Mouse (Mus musculus) urinary bladder, adult 2 months (tissue): ENCODE data around the gene Krtap10-10. TPM values are rescaled to one million over a fixed set of nuclear protein-coding genes. Genes with fewer than 3 reads are reported as not detected.

Source experiments
- DNase-seq: peaks from one replicate; pipeline ENCODE4 v3.0.0; 2022; ENCODE audit warnings: low spot score
- polyA plus RNA-seq: library from polyadenylated mRNA; depleted of rRNA; stranded (reverse); fragments of >200 nt; gene quantifications from 2 replicates; pipeline ENCODE4 v1.2.3, GENCODE M21; 2012; rRNA removed

The Krtap10-10 gene
- polyA plus RNA-seq, 1 experiment = not detected

DNA sequence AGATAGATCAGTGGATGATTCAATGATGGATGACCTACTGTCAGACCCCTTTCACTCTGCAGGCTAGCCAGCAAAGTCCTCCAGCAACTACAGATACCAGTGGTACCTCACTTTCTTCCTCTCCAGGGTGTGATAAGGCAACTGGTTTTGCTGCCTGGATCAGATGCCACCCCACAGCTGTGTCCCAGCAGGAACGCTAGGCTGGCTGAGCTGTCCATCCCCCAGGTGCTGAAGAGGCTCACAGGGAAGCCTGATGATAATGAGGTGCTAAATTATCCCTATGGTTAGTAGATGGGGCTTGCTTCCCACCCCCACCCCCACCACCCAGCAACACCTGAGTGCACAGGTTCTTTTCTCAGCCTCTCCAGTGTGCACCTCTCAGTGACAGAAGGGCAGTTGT, 31.8 kb downstream of the Krtap10-10 start:
- DNase-seq = no peak

DNA sequence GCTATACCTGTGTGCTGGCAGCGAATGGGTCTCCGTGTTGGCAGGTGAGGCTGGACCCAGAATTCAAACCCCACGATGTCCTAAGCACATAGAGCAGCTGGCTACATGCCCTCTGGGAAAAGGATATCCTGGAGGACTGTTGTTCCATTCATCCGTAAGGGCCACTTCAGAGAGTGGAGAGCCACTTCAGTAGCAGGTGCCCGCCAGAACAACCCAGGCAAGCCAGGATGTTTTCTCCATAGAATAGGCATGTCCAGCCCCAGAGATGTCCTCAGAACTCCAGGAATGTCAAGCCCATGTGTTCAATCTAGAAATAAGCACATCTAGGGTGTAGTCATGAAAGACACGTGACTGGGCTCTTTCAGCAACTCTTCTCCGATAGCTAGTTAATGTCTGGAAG, 33.9 kb downstream of the Krtap10-10 start:
- DNase-seq = no peak

DNA sequence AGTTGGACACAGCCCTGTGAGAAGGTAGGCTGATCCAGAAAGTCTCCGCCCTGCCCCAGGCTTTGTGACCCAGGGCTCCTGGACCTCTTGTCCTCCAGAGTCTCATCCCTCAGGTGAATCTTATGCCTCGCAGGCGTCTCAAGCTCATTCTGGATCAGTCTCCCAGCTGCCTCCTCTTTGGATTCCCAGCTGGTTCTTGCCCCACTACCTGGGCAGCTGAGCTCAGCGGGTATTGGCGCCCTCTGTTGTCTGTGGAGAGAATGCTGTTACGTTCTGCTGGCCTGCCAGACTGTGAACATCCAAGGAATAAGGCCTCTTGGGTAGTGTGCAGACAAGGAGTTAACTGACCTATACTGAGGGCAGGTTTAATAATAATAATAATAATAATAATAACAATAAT, 43.2 kb downstream of the Krtap10-10 start:
- no peak for DNase-seq

DNA sequence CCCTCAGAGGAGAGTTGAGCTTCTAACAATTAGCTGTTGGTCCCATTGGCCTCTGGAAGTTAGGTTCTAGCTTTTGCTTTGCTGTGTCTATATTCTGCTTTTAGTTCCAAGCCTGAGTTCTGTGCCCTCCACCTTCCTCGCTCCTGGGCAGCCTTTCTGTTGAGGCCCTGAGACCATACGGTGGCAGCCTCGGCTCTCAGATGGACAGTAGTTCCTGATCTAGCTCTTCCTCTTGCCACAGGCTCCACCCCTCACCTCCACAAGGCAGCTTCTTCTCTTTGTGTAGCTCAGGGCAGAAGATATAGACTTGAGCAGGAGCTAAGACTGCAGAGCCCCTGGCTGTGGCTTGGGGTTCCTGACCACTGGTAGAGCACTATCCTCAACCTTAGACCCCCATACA, 44.6 kb downstream of the Krtap10-10 start:
- DNase-seq = no peak

DNA sequence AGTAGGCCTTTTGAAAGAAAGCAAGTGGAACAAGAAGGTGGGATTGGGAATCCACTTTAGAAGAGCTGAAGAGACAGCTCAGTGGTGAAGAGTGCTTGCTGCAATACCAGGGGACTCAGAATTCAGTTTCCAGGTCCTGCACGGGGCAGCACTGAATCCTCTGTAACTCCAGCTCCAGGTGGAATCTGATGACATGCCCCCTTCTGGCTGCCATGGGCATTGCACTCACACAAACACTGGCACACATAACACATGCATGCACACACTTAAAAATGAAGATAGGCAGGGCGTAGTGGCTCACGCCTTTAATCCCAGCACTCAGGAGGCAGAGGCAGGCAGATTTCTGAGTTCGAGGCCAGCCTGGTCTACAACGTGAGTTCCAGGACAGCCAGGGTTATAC, 46.8 kb downstream of the Krtap10-10 start:
- DNase-seq = no peak

DNA sequence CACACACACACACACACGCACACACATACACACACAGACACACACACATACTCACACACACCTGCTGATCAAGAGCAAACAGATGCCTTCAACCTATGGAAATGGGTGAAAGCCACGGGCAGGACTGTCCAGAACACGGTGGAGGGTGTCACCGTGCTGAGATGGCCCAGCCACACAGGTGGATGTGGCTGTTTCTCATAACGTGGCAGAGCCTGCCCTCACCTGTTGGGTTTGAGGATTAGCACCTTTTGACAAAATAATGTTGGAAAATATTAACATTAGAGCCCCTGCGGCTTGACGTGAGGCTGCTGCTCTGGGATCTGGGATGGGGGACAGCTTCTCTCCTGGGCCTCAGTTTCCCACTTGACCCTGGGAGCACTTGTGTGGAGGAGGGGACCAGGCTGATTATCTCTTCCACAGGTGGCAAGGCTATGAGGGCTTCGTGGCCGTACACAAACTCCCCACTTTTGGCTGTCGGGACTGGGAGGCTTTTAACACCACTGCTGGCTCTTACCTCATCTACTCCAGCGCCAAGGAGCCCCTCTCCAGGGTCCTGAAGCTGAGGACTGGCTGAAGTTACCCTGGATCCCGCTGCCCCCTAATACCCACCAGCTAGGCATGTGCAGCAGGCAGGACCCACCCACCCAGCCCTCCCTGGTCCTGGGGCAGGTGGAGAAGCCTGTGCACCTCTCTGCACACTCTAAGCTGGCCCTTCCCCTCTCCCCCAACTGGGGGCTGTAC, 50.4 kb downstream of the Krtap10-10 start:
- no peak for DNase-seq

Other genes starting within 250 kb of the Krtap10-10 start
- gene Sumo3, start 229.8 kb upstream of the Krtap10-10 start, polyA plus RNA-seq = 294 and 318 TPM in 2 replicates
- 0.89 and 23.6 TPM in 2 replicates for gene Gm49325, start 229.8 kb upstream of the Krtap10-10 start, polyA plus RNA-seq
- gene Ube2g2, start 213.7 kb upstream of the Krtap10-10 start, polyA plus RNA-seq = 42.8 and 47.7 TPM in 2 replicates
- 1.3 and 1.6 TPM in 2 replicates for gene Tspear, start 149.4 kb upstream of the Krtap10-10 start, polyA plus RNA-seq
- gene Gm19402, start 145.2 kb upstream of the Krtap10-10 start, polyA plus RNA-seq = not detected in 2 replicates
- not detected in 2 replicates for gene Gm9508, start 138.7 kb upstream of the Krtap10-10 start, polyA plus RNA-seq
- gene Gm10272, start 129.3 kb upstream of the Krtap10-10 start, polyA plus RNA-seq = not detected in 2 replicates
- gene Gm10024, start 124.5 kb upstream of the Krtap10-10 start, polyA plus RNA-seq = 0.16 TPM in 1 of 2 replicates, not detected in the other
- gene Gm10142, start 120.1 kb upstream of the Krtap10-10 start, polyA plus RNA-seq = not detected in 2 replicates
- not detected in 2 replicates for gene Krtap12-1, start 115.3 kb upstream of the Krtap10-10 start, polyA plus RNA-seq
- not detected in 2 replicates for gene Gm10100, start 109.5 kb upstream of the Krtap10-10 start, polyA plus RNA-seq
- not detected in 2 replicates for gene Gm18596, start 93.3 kb upstream of the Krtap10-10 start, polyA plus RNA-seq
- gene Gm9736, start 84.6 kb upstream of the Krtap10-10 start, polyA plus RNA-seq = not detected in 2 replicates
- gene Gm3233, start 76.3 kb upstream of the Krtap10-10 start, polyA plus RNA-seq = not detected in 2 replicates
- gene Gm3238, start 64.6 kb upstream of the Krtap10-10 start, polyA plus RNA-seq = not detected in 2 replicates
- not detected in 2 replicates for gene Gm7138, start 59.0 kb upstream of the Krtap10-10 start, polyA plus RNA-seq
- not detected in 2 replicates for gene Gm3250, start 53.4 kb upstream of the Krtap10-10 start, polyA plus RNA-seq
- gene Gm7137, start 47.7 kb upstream of the Krtap10-10 start, polyA plus RNA-seq = not detected in 2 replicates
- not detected in 2 replicates for gene Gm9639, start 40.9 kb upstream of the Krtap10-10 start, polyA plus RNA-seq
- not detected in 2 replicates for gene Gm19668, start 36.8 kb upstream of the Krtap10-10 start, polyA plus RNA-seq
- gene Gm9507, start 24.1 kb upstream of the Krtap10-10 start, polyA plus RNA-seq = not detected in 2 replicates
- gene Gm2696, start 21.3 kb upstream of the Krtap10-10 start, polyA plus RNA-seq = 0.12 TPM in 1 of 2 replicates, not detected in the other
- gene Krtap10-4, start 8.9 kb upstream of the Krtap10-10 start, polyA plus RNA-seq = not detected in 2 replicates
- gene Gm36176, start 10.9 kb downstream of the Krtap10-10 start, polyA plus RNA-seq = not detected in 2 replicates
- gene Gm10318, start 16.9 kb downstream of the Krtap10-10 start, polyA plus RNA-seq = not detected in 2 replicates
- not detected in 2 replicates for gene Gm3285, start 26.0 kb downstream of the Krtap10-10 start, polyA plus RNA-seq
- gene Lrrc3, start 66.6 kb downstream of the Krtap10-10 start, polyA plus RNA-seq = 2.9 and 4.0 TPM in 2 replicates
- gene Trpm2, start 134.6 kb downstream of the Krtap10-10 start, polyA plus RNA-seq = 0.90 and 1.5 TPM in 2 replicates
- gene 1810043G02Rik, start 142.6 kb downstream of the Krtap10-10 start, polyA plus RNA-seq = 26.9 and 27.3 TPM in 2 replicates
- 53.7 and 55.3 TPM in 2 replicates for gene Pfkl, start 174.1 kb downstream of the Krtap10-10 start, polyA plus RNA-seq
- gene Dnmt3l, start 206.0 kb downstream of the Krtap10-10 start, polyA plus RNA-seq = 43.8 and 60.7 TPM in 2 replicates
- 1.0 and 1.7 TPM in 2 replicates for gene Aire, start 207.7 kb downstream of the Krtap10-10 start, polyA plus RNA-seq
- gene Icosl, start 233.4 kb downstream of the Krtap10-10 start, polyA plus RNA-seq = 42.6 and 42.8 TPM in 2 replicates